Mouse (Mus musculus) frontal cortex, postnatal 14 days (tissue): ENCODE results near the gene Plekha5.

Source experiments
- DNase-seq, 2 experiments: peaks; one replicate each; pipeline ENCODE4 v3.0.0; 2022; ENCODE audit warnings: low spot score in 2 of 2

Plekha5 gene

DNA sequence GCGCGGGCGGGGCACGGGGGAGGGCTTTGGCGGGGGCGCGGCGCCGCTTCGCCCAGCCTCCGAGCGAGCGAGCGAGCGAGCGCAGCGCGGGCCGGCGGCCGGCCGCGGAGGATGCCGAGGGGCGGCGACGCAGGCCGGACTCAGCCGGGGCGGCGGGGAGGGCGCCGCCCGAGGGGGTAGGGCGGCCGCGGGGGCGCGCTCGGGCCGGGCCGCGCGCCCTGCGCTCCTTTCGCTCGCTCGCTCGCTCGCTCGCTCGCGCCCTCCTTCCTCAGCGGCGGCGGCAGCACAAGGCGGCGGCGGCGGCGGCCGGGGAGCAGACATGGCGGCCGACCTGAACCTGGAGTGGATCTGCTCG is at the start of gene Plekha5:
TSS of gene Plekha5 (plus strand) at position 209 of the 355 bp plus-strand sequence.
- peak in 1 of 2 experiments; percentile 27 for DNase-seq

DNA sequence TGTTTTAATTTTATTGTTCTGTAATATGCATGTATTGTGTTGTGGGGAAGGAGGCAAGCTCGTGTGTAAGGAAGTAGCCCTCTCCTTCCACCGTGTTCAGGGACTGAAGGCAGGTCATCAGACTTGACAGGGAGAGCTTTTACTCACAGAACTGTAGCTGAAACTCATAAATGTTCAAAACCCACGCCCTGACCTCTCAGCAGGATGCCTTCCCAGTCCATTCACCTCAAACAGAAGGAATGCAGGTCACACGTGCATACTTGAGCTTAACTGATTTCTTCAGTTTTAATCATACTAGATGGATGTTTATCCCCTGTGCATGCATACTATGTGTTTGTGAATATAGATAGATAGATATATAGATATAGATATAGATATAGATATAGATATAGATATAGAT is 48.2 kb upstream of the Plekha5 start:
- DNase-seq = no peak

DNA sequence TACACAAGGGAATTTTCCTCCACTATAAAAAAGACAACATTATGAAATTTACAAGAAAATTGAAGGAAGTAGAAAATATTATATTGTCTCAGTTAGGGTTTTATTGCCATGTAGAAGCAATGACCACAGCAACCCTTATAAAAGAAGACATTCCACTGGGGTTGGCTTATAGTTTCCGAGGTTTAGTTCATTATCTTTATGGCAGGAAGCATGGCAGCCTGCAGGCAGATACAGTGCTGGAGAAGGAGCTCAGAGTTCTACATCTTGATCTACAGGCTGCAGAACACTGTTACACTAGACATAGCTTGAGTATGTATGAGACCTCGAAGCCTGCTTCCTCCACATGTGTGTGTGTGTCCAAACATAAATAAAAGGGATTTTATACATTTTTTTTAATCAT is 43.3 kb upstream of the Plekha5 start:
- DNase-seq = no peak

DNA sequence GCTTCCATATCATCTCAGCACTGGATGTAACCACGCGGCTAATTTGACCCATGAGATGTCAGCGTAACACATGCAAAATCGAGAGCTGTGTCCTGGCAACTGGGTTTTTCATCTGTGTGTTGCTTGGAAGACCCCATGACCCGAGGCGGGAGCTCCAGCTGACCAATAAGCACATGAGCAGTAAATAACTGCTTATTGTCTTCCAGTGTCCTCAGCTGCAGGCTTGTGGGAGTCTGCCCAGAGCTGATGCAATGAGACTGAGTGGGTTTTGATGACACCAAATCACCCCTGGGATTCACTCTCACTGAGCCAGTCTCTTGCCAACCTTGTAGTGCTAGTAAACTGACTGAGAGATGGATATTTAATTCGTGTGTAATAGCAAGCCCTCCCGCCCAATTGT is 42.7 kb upstream of the Plekha5 start:
- DNase-seq = no peak

DNA sequence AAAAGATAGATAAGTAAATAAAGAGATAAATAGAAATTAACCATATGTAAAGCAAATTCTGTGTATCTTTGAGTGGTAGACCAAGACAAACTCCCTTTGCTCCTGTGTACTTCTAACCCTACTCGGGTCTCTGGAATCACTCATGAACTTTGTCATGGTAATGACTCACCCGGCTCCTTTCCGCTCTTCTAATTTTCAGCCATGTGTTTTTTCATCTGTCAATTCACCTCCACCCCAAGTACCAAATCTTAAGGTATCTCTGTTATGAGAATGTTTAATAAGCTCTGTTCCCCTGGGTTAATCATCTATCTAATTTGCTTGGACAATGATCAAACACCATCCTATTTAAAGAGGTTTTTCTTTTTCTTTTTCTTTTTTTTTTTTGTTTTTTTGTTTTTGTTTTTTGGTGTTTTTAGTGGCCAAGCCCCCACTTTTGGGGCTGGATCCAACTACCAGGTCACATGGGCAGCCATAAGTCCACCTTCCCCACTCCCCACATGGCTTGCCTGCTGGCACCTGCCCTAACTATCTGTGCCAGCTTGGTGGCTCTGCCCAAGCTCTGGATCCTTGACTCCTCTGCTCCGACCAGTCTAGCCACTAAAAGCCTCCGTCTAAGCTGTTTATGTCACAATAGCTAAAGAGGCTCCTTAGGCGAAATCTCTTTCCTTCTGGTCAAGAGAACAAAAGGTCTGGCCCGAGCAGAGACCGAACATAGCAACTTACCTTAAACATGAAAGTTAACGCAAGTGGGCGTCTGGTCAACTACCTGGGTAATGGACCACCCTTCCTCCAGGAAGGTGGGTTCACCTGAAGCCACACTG is 40.1 kb upstream of the Plekha5 start:
- no peak for DNase-seq

DNA sequence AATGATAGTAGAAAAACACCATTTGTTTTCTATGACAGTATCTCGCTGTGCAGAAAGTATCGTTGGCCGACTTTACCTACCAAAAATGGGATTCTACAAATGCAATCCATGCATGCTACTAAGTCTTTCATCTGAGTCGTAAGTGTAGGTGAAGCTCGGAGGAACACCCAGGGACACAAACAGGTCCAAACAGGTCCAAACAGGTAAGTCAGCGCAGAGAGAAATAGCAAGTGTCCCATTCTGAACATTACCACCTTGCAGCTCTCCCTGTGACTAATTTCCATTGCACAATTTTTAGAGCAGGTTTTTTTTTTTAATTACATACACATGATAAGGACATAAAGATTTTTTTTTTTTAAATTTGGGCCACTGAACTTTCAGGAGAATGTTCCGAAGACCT is 27.2 kb upstream of the Plekha5 start:
- DNase-seq = no peak

DNA sequence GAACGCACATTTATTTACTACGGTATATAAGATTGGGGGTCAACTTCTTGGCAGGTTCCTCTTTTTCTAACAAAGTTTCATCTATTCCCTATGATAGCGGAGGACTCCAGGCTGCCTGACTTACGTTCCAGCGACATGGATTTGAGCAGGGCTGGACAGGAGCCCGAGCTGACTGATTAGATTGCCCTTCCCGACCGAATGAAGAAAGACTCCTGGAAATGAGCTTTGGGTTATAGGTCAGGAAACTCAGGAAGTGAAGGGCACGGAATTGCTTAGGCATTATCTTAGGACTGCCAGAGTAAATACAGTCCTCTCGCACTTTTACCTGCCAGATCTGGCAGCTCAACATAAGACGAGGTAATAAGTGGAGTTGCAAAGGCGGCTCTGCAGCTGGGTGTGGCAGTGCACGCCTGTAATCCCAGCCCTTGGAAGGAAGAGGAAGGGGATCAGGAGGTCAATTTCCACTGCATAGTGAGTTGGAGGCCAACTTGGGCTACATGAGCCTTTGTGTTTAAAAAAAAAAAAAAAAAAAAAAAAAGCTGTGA is 21.0 kb upstream of the Plekha5 start:
- DNase-seq = no peak

DNA sequence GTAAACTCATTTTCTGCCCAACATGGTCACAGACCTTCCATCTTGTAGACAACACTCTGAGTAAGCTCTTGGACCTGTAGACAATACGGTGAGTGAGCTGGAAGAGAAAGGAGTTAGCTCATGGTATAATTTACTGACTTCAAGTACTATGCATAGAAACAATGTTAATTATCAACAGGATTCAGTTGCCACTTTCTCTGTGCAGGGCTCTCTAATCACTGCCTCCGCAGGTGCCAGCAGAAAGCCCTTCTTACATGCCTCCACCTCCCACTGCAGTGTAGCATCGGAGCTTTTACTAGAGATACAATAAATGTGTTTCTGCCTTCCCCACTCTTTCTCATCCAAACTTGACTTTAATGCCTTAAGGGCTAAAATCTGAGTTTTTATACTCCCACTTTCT is 11.9 kb upstream of the Plekha5 start:
- DNase-seq = no peak

DNA sequence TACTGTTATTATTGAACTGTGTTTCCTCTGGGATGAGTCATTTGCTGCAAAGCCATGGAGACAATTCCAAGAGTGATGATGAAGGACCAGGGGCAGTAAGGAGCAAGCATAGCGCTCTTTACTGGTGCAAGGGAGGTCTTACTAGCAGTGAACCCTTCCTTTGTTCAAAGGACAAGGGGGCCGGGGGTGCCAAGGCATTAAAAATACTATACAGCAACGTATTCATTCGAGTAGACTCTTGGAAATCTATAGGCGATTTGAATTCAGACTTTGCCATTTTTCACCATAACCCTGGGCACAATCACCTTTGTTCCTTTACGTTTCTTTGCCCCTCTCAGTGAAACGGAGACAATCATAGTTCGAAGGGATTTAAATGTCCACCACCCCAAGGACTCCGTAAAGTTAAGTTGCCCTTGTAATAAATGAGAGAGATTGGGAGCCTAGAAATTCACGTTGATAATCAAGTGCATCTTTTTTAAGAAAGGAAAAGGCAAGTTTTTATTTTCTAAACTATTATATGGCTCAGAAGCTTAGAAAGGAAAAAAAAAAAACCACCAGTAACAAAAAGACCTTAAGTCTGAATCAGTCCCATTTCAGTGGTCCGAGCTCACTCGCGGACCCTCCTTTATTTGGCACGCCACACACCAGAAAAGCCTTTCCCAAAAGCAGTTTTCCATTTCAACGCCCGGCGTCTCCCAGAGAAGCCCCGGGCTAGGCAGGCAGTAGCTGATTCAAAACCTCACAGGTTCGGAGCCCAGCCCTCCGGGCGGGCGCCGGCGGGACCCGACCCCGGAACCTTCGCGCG is 611 bp upstream of the Plekha5 start:
- peak in 1 of 2 experiments; percentile 38 for DNase-seq

DNA sequence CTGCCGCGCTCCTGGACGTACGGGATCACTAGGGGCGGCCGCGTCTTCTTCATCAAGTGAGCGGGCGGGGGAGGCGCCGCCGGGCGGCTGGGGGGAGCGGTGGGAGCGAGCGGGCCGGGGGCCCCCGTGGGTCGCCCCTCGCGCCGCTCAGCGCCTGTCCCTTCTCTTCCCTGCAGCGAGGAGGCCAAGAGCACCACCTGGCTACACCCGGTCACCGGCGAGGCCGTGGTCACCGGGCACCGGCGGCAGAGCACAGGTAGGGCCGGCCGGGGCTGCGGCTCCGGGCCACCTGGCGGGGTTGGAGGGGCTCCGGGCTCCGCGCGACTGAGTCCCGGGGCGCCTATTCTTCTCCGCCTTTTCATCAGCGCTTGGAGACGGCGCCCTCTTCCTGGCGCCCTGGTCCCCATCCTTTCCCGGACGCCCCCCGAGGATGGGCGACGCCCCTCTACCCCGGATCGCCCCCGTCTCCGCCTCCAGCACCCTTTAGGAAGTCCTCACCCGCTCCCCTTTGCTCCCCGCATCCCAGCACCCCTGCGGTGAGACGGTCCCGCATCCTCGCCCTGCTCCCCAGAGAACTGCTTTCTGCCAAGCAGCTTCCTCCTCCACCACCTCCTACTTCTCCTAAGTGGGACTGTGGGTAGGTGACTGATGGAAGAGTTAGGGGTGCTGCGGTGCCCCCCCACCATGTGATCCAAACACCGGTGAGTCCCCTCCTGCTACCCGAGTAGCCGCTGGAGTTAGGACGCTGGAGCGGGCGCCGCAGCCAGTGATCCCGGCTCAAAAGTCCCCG is 542 bp downstream of the Plekha5 start:
- peak; percentile 33 to 45 for DNase-seq

DNA sequence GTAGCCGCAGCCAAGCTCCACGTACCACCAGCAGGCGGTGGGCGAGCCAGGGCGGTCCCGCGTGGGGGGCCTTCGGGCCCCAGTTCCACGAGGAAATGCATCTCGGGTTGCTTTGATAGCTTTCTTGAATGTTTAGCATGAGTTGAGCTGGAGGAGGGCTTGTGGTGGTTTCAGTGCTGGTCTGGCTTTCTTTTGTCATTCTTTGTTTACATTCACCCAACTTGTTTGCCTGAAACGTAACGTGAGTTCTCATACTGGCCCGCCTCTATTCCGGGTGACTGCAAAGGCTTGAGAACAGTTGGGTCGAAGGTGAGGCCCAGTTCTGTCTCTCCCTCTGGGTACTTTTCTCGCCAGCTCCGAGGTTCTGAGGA is 1.1 kb downstream of the Plekha5 start:
- peak in 1 of 2 experiments; percentile 40 for DNase-seq

DNA sequence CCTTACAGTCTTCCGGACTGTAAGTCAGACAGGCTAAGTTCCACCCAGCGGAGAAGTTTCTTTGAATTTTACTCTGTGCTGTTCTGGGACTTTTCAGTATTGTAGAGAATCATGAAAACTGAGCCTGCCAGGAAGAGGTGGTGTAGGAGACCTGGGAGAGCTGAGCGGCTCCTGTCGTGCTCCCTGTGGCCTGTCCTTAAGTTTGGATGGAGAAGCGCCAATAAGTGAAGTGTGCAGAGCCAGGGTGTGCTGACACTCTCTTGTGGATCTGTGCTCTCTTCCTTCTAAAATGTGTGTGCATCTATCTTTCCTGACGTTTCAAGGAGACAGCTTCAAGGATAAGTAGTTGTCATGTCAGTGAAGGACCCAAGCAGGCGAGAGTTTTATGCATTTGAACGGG is 5.4 kb downstream of the Plekha5 start:
- DNase-seq = no peak

DNA sequence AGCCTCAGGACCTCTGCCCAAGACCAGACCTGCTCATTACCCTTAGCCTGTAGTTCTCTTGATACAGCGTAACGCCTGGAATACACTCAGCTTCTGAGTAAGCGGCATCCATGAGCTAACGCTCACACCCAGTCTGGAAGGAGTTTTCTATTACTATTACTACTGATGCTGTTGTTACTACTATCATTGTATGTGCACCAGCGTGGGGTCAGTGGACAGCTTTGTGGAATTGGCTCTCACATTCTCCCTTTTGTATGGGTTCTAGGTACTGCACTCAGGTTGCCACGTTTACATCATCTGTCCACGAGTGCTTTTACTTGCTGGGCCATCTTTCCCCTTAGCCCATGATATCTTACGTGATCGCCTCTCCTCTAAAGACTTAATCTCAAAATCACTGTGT is 8.5 kb downstream of the Plekha5 start:
- DNase-seq = no peak

DNA sequence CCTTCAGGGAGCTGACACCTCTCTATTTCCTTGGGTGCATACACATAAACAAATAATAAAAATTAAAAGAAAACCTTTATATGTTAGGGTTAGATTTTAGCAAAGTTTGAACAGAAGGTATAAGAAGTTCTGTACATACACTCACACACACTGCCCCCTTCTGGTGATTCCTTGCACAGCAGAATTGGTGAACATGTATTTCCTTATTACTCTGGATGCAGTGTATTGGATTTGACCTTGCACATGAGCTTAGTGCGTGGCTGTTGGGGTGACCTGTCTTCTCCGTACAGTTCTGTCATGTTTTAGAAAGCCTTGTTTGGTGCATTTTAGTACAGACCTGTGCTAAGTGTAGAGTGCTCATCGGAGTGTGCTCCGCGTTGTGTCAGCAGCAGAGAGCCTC is 19.5 kb downstream of the Plekha5 start:
- DNase-seq = no peak

DNA sequence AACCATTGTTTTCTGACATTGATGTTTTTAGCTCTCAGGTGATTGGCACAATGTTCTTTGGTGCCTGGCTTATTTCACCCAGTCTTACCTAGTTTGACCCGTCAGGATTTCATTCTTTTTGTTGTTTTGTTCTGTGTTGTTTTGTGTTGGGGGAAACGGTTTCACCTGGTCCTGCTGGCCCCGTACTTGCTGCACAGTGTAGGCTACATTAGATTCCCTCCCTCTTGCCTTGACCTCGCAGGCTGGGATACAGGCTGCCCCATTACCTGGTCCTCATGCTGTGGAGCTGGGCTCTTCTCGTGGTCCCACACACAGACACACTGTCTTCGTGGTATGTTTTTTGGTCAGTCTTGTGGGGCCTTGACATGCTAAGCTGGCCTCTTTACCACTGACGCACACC is 20.3 kb downstream of the Plekha5 start:
- no peak for DNase-seq

DNA sequence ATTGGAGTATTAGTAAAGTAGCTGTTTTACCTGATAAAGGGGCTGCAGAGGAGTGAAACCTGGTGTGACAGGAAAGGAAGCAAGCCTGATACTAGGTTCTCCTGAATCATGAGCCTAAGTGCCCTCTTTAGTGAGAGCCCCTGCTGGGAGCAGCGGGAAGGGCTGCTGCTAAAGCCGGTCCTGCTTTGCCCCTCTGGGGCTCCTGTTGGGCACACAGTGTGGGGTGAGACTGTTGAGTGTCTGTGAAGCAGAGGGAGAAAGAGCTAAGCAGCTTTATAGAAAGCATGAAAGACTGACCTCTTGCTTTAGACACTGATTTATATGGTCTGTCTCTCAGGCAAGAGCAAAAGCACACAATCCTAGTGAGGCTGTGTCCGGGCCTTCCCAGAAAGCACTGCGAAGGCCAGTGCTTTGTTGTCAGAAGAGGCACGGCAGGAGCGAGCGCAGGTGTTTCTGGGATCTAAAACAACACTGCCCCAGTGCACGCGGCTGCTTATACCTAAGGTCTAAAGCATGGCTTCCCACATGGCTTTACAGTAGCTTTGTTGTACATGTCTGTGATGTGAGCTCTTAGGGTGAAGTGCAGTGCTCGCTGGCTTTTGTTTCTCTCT is 21.1 kb downstream of the Plekha5 start:
- DNase-seq = no peak

DNA sequence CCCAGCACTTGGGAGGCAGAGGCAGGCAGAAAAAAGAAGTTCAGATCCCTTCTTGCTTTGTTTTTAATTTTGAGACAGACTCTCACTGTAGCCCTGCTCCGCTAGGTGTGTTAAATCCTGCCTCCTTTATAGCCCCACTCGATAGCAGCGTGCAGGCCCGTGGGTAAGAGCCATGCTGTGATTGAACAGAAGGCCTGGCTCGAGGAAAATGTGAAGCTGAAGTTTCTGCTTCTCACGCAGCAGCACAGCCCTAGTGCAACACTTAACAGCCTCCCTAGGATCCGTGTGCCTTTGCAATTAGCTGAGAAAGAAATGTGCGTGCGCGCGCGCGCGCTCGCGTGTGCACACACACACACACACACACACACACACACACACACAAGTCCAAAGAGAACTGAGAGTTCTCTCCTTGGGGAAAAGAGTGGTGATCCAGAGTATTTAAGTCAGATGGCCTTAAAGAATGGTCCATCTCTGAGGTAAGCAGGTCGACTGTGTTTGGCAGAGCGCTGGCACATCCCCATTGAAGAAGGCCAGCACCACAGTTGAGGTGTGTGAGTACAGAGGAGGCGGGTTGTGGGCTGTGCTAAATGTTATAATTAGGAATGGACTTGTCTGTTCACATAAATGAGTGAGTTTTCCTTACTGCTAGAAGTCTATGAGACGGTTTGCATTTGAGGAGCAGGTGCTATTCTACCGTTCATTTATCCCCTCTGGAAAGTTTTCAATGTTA is 24.3 kb downstream of the Plekha5 start:
- DNase-seq = no peak

DNA sequence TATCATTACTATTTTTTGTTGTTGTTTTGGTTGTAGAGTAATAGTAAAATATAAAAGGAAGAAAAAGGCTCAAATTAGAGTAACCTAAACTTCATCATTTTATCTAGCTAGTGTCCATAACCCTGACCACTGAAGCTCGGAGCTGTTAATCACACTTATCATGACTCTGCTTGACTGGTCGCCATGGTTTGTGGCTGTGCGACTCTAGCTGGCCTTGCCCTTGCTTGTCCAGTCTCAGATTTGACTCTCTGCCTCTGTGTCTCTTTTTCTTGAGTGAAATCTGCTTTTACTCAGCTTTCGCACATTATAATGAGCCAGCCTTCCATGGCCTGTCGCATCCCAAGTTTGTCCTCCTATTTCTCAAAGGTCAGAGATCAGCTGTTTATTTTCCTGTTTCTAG is 26.8 kb downstream of the Plekha5 start:
- DNase-seq = no peak

DNA sequence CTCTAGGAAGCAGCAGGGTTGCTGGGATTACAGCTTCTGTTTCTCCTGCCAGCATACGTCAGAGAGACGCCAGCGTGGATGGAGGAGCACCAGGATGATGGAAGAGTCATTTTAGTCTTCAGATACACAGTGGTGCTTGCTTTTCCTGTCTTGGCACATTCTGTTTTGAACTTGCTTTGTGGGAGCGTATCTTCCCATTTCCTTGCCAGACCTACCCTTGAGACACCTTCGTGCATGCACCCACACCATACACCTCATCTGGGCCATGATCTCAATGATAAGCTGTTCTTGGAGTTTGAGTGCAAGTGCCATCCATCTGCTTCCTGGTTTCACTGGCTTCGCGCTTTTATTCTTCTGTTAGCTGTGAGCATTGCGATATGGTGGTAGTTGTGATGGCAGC is 28.9 kb downstream of the Plekha5 start:
- no peak for DNase-seq

DNA sequence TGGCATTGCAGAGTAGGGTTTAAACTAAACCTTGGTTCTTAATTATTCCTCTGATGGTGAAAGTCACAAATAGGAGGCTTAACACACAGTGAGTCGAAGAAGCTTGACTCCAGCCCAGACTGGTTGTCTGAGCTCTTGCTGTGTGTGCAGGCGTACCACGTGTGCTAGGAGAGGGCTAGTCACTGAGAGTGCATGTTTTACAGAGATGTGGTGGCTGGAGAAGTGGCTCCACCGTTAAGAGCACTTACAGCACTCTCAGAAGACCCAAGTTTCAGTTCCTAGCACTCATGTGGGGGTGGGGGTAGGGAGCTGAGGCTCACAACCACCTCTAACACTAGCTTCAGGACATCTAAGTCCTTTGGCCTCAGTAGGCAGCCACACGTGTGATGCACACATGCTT is 29.6 kb downstream of the Plekha5 start:
- DNase-seq = no peak

DNA sequence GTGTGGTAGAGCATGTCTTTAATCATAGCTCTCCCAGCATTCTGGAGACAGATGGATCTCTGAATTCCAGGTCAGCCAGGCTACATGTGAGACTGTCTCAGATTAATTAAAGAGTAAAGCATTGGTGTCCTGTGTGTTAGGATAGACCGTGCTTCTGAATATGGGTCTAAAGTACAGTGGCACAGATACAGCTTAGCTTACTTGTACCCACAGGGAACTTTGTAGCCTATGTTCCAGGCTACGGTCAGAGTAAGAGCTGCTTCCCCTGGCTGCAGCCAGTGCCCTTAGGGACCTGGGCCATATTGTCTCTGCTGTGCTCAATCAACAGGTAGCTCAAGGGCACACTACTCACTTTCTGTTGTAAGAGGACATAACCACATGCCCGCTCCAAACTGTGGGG is 30.5 kb downstream of the Plekha5 start:
- DNase-seq = no peak
